Mouse (Mus musculus): ENCODE measurements at regions not wholly inside any gene's neighbourhood (a gene's known extent, or its start where the extent isn't known, plus 50 kb on each side); places are given as distances from the start of the nearest gene placed in this dataset.
A peak's percentile ranks its signal among the peaks of the same experiment; 100 is the strongest.

DNA sequence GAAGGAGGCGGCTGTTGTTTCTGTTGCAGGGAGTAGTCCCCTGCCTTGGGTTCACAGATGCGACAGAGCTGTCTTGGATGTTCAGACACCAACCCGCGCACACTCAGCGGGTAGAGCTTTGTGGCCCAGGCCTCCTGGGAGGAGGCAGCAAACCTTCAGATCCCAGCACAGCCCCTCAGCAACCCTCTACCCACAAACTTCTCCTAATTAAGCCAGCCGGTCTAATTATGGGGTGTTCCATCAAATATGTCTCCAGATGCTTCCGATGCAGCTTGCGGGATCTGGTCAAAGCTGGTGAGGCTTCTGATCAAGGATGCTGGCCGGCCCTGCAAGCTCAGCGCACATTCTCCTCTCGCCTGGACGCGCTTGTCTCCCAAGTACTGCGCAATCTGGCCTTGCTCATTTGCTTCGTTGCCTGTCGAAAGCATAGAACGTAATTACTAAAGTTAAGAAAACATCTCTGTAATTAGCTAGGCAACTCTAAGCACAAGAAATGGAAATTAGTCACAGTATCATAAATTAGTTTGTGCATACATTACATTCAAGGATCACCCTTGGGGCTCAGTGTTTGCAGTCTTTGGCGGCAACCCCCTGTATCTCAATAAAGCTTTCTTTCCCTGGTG, 92.0 kb upstream of the Kiz start:
- Histone ChIP-seq H3K9ac (ENCODE audit: low read depth, low read length) (no peak overlapping the region), H3K27ac (ENCODE audit: low read length) (0 out of 2 replicates have a peak overlapping the region, but pooled peaks have one; percentile 53), H3K27me3 (ENCODE audit: control insufficient read depth, insufficient read depth, low read depth, low read length) (no peaks in the 10 kb centered on the region), H3K4me2 (ENCODE audit: low read length) (peak overlapping the region; percentile 10), H3K4me3 (ENCODE audit: low read depth, low read length) (no peak overlapping the region), H3K9me3 (replicated peaks; ENCODE audit: control insufficient read depth, low read length, poor library complexity, severe bottlenecking) (no peaks in the 10 kb centered on the region), H3K36me3 (ENCODE audit: control insufficient read depth, insufficient read depth, low read length) (no peaks in the 10 kb centered on the region), H3K4me1 (ENCODE audit: control insufficient read depth, insufficient read depth, low read length) (peaks cover 20% of the 10 kb centered on the region)
- peak; percentile 64 for ATAC-seq
- WGBS, result 39% methylated on average over 18 of the region's 18 CpGs

DNA sequence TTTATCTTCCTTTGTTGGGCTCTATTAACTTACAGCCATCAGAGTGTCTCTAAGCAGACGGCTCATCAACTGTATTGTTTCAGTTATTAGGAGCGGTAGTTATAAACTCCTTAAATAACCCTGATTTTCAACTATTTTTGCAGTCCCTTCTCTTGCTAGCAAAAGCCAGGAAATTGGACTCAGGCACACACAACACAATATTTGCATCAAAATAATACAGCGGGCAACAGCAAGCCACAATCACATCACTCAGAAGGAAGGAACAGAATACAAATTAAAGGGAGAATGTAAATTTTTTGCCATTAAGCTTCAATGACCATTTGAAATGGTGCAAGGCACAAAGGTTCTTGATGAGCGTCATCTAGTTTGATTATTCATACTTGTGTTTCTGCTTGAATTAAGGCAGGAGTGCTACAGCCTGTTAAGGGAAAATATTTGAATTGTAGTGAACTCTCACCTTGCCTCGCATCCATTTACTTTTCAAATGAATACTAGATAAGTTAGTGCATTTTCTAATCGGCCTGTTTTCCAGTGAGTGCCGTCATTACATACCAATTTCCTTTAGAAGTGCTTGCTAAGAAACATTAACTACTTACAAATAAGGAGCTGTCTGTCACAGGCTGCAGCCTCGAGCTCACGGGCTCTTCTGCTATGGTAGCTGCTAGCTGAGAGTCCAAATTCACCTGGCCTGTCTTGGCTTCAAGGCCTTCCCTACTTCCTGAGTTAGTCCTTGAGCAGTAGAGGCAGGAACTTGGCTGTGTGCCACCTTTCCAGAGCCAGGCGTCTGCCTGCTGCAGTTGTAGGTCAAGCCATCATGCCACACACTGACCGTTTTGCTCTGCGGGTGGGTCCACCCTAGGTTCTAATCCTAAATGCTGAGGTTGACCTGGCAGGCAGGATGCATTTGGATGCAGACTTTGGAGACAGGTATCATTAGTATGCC, 91.1 kb upstream of the Kiz start:
- no peak for ATAC-seq
- 55% methylated on average over 12 of the region's 12 CpGs for WGBS

DNA sequence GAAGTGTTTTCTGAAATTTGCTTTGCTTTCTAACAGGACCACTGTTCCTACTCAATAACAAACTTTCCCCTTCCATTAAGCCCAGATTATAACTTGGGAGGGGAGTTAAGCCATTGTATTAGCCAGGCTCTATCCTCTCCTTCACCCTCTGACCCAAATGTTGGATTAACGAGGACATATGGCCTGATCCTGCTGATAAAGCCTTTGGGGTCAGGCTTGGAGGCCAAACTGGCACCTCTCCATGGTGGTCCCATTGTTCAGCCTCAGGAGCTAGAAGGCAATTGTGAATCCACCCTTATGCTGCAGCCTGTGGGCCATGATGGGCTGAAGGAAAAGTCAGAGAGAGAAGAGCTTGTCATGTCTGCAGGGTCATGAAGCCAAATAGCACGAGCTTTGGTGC, 80.8 kb upstream of the Kiz start:
- H3K4me2 ChIP-seq (ENCODE audit: low read length), result no peak overlapping the region
- no peaks in the 10 kb centered on the region for H3K9me3 ChIP-seq (replicated peaks; ENCODE audit: control insufficient read depth, low read length, poor library complexity, severe bottlenecking)
- no peak for ATAC-seq
- H3K27me3 ChIP-seq (ENCODE audit: control insufficient read depth, insufficient read depth, low read depth, low read length), result no peaks in the 10 kb centered on the region
- no peaks in the 10 kb centered on the region for H3K4me1 ChIP-seq (ENCODE audit: control insufficient read depth, insufficient read depth, low read length)
- H3K27ac ChIP-seq (ENCODE audit: low read length), result no peak overlapping the region
- no peak overlapping the region for H3K9ac ChIP-seq (ENCODE audit: low read depth, low read length)
- H3K36me3 ChIP-seq (ENCODE audit: control insufficient read depth, insufficient read depth, low read length), result no peaks in the 10 kb centered on the region
- H3K4me3 ChIP-seq (ENCODE audit: low read depth, low read length), result no peak overlapping the region
- WGBS, result 11% methylated on average over 2 of the region's 2 CpGs

More for the DNA sequence above, 91.1 kb upstream of the Kiz start:
- Histone ChIP-seq H3K27ac (ENCODE audit: low read length) (no peak overlapping the region), H3K27me3 (ENCODE audit: control insufficient read depth, insufficient read depth, low read depth, low read length) (no peaks in the 10 kb centered on the region), H3K9me3 (replicated peaks; ENCODE audit: control insufficient read depth, low read length, poor library complexity, severe bottlenecking) (no peaks in the 10 kb centered on the region), H3K9ac (ENCODE audit: low read depth, low read length) (no peak overlapping the region), H3K4me2 (ENCODE audit: low read length) (no peak overlapping the region), H3K4me3 (ENCODE audit: low read depth, low read length) (no peak overlapping the region), H3K36me3 (ENCODE audit: control insufficient read depth, insufficient read depth, low read length) (no peaks in the 10 kb centered on the region), H3K4me1 (ENCODE audit: control insufficient read depth, insufficient read depth, low read length) (peaks cover 20% of the 10 kb centered on the region)

DNA sequence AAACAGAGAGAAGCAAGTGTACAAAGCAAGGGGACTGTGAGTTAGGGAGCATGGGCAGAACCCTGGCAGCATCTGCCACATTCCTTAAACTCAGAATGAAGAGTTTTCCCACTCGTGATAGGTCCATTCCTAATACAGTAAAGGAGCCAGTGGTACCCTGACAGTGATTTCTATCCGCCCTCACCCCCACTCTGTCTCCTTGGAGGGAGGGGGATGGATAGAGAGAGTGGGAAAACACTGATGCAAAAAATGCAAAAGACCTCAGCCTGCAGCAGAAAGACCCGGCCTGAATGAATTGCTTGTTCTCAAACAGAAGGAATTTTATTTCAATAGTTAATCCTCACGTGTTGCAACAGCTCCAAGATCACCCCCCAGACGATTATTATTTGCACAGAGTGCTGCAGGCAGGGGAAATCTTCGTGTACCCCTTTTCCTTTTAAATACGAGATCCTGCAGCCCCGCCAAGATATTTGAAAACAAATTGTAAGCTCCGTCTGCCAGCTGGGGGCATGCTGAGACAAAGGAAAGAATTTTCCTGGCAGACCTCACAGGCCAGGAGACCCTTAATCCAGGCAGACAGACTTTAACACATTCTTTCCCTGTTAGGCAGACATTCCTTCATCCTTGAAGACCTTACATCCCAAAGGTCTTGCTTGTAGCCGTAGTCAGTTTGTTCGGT, 68.4 kb upstream of the Kiz start:
- Histone ChIP-seq H3K27me3 (ENCODE audit: control insufficient read depth, insufficient read depth, low read depth, low read length) (peaks cover 3% of the 10 kb centered on the region; the same call in 1 of the 2 replicates), H3K4me2 (ENCODE audit: low read length) (peak overlapping the region; percentile 45), H3K9me3 (replicated peaks; ENCODE audit: control insufficient read depth, low read length, poor library complexity, severe bottlenecking) (no peaks in the 10 kb centered on the region), H3K4me3 (ENCODE audit: low read depth, low read length) (no peak overlapping the region), H3K36me3 (ENCODE audit: control insufficient read depth, insufficient read depth, low read length) (no peaks in the 10 kb centered on the region), H3K27ac (ENCODE audit: low read length) (peak overlapping the region; percentile 43), H3K4me1 (ENCODE audit: control insufficient read depth, insufficient read depth, low read length) (peaks cover 15% of the 10 kb centered on the region), H3K9ac (ENCODE audit: low read depth, low read length) (peak overlapping the region; percentile 44; the same call in 1 of the 2 replicates)
- ATAC-seq, result peak; percentile 76
- 2% methylated on average over 11 of the region's 11 CpGs for WGBS

DNA sequence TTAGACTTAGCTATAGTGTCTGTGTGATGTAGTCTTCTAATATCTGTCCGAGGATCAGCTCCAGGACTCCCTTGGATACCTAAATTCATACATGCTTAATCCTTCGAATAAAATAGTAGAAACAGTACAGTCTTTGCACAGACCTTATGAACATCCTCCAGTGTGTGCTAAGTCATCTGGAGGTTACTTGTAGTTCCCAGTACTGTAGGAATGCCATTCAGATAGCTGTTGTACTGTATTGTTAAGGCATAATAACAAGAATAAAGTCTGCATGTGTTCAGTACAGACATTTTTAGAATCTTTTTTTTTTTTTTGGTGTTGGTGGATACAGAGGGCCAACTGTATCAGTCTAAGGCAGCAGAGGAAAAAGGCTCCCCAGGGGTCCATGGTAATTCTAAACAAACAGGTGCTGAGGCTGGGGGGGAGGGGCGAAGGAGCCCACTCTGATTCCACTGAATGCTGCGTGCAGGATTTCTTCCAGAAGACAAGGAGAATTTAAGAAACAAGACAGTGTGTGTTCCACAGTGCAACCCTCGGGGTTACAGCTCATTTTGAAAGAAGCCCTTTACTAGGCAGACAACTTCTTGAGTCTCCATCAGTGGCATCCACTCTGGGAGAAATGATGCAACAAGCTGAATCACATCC, 67.7 kb upstream of the Kiz start:
- WGBS, result 30% methylated on average over 5 of the region's 5 CpGs
- H3K4me2 ChIP-seq (ENCODE audit: low read length), result no peak overlapping the region; the same call in 1 of the 2 replicates
- peak; percentile 57 for ATAC-seq
- no peak overlapping the region for H3K4me3 ChIP-seq (ENCODE audit: low read depth, low read length)
- peak overlapping the region; percentile 43 for H3K27ac ChIP-seq (ENCODE audit: low read length)
- peak overlapping the region; percentile 44; the same call in 1 of the 2 replicates for H3K9ac ChIP-seq (ENCODE audit: low read depth, low read length)
- H3K4me1 ChIP-seq (ENCODE audit: control insufficient read depth, insufficient read depth, low read length), result peaks cover 15% of the 10 kb centered on the region
- peaks cover 3% of the 10 kb centered on the region; the same call in 1 of the 2 replicates for H3K27me3 ChIP-seq (ENCODE audit: control insufficient read depth, insufficient read depth, low read depth, low read length)
- no peaks in the 10 kb centered on the region for H3K36me3 ChIP-seq (ENCODE audit: control insufficient read depth, insufficient read depth, low read length)
- H3K9me3 ChIP-seq (replicated peaks; ENCODE audit: control insufficient read depth, low read length, poor library complexity, severe bottlenecking), result no peaks in the 10 kb centered on the region

DNA sequence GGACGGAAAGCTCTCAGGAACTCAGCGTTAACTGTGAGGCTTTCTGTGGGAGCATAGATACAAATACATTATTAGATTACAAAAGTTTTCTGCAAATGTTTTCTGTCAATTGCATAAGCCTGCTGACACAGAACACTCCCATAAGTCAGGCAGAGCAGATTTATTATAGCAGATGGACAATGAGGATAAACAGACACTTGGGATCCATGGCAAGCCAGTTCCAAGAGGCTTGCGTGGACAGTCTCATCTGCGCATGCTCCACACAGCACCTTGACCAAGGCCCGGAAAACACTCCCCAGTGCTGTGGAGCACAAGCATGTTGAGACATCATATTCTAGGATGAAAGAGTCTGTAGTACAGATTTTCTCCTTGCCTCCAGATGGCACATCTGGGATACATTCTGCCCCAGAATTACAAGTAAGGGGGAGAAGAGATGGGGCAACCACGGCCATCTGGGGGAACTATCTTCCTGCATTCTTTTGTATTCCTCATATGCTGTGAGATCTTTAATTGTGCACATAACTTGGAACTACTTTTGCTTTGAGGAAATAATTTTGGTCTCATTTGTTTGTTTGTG, 62.7 kb upstream of the Kiz start:
- no peak overlapping the region for H3K4me2 ChIP-seq (ENCODE audit: low read length)
- peaks cover 3% of the 10 kb centered on the region; the same call in 1 of the 2 replicates for H3K9me3 ChIP-seq (replicated peaks; ENCODE audit: control insufficient read depth, low read length, poor library complexity, severe bottlenecking)
- H3K4me1 ChIP-seq (ENCODE audit: control insufficient read depth, insufficient read depth, low read length), result peaks cover 5% of the 10 kb centered on the region
- 80% methylated on average over 6 of the region's 6 CpGs for WGBS
- no peak overlapping the region for H3K4me3 ChIP-seq (ENCODE audit: low read depth, low read length)
- no peak overlapping the region for H3K27ac ChIP-seq (ENCODE audit: low read length)
- no peak overlapping the region for H3K9ac ChIP-seq (ENCODE audit: low read depth, low read length)
- no peaks in the 10 kb centered on the region for H3K36me3 ChIP-seq (ENCODE audit: control insufficient read depth, insufficient read depth, low read length)
- ATAC-seq, result no peak
- no peaks in the 10 kb centered on the region for H3K27me3 ChIP-seq (ENCODE audit: control insufficient read depth, insufficient read depth, low read depth, low read length)

DNA sequence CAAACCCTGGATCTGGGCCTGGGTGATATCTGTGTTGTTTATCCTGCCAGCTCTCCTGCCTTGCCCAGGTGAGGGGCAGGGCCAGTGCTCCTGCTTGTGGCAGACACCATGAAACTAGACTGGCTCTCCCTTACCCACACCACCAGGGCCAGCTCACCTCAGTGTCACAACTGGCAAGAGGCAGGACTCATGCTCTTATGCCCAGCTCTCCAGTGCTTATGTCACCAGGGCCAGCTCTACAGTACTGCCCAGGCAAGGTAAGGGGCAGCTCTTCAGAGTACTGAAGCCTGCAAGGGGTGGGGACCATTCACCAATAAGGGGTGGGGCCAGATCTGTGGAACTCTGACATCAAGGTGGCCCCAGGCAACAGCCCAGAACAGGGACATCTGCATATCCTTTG, 52.7 kb upstream of the Kiz start:
- no peak for ATAC-seq
- H3K27ac ChIP-seq (ENCODE audit: low read length), result no peak overlapping the region
- H3K4me1 ChIP-seq (ENCODE audit: control insufficient read depth, insufficient read depth, low read length), result no peaks in the 10 kb centered on the region
- no peaks in the 10 kb centered on the region for H3K36me3 ChIP-seq (ENCODE audit: control insufficient read depth, insufficient read depth, low read length)
- H3K9ac ChIP-seq (ENCODE audit: low read depth, low read length), result no peak overlapping the region
- H3K9me3 ChIP-seq (replicated peaks; ENCODE audit: control insufficient read depth, low read length, poor library complexity, severe bottlenecking), result no peaks in the 10 kb centered on the region
- H3K4me3 ChIP-seq (ENCODE audit: low read depth, low read length), result no peak overlapping the region
- no peaks in the 10 kb centered on the region for H3K27me3 ChIP-seq (ENCODE audit: control insufficient read depth, insufficient read depth, low read depth, low read length)
- no peak overlapping the region for H3K4me2 ChIP-seq (ENCODE audit: low read length)

Data from midbrain, embryonic 16.5 days (tissue).